Mouse (Mus musculus) hindbrain, embryonic 14.5 days (tissue): Measurements from ENCODE around the gene Eif3k. TPM values are rescaled to one million over a fixed set of nuclear protein-coding genes. Genes with fewer than 3 reads are reported as not detected.

Source experiments
- ATAC-seq: fragments of 200-750 bp; cut with Nextera tagmentation; 2 replicates; pipeline ENCODE4 v1.8.0; 2017; ENCODE audit warnings: moderate number of reproducible peaks, mild to moderate bottlenecking, moderate TSS enrichment, moderate library complexity; ENCODE audit not compliant: low FRiP score
- DNase-seq: peaks from one replicate; pipeline ENCODE4 v3.0.0-alpha.2; 2015; ENCODE audit warnings: low spot score
- H3K27ac ChIP-seq: fragments of 300-500 bp; sonication (generic); 2 replicates; pipeline ENCODE4 v1.5.1; 2014; ENCODE audit warnings: mild to moderate bottlenecking, moderate library complexity
- H3K27me3 ChIP-seq: fragments of 300-500 bp; sonication (generic); 2 replicates; pipeline ENCODE4 v1.6.1; 2014; ENCODE audit warnings: mild to moderate bottlenecking, low read length, mixed read lengths; ENCODE audit not compliant: control insufficient read depth, insufficient read depth
- H3K36me3 ChIP-seq: fragments of 300-500 bp; sonication (generic); replicated peaks from 2 replicates; pipeline ENCODE4 v1.6.1; 2014; ENCODE audit not compliant: control insufficient read depth, insufficient read depth
- H3K4me1 ChIP-seq: fragments of 300-500 bp; sonication (generic); replicated peaks from 2 replicates; pipeline ENCODE4 v1.6.1; 2014; ENCODE audit warnings: antibody characterized with exemption, low read length, mixed read lengths; ENCODE audit not compliant: control insufficient read depth, insufficient read depth
- H3K4me2 ChIP-seq: fragments of 300-500 bp; sonication (generic); replicated peaks from 2 replicates; pipeline ENCODE4 v1.6.1; 2014; ENCODE audit warnings: mild to moderate bottlenecking, moderate library complexity
- H3K4me3 ChIP-seq: fragments of 300-500 bp; sonication (generic); replicated peaks from 2 replicates; pipeline ENCODE4 v1.5.1; 2014; ENCODE audit warnings: mild to moderate bottlenecking, low read length
- H3K9ac ChIP-seq: fragments of 300-500 bp; sonication (generic); 2 replicates; pipeline ENCODE4 v1.6.1; 2014
- H3K9me3 ChIP-seq: fragments of 300-500 bp; sonication (generic); 2 replicates; pipeline ENCODE4 v1.6.1; 2016; ENCODE audit warnings: low read length; ENCODE audit not compliant: control insufficient read depth
- WGBS: fragments of 180-500 bp; shearing (Covaris S2); extraction: QIAGEN DNeasy Blood & Tissue Kit; methylation state at CpG from one replicate; pipeline ENCODE4 v1.1.7; 2014; 5-methylcytosine and 5-hydroxymethylcytosine counted together
- polyA plus RNA-seq: library from polyadenylated mRNA; unstranded; fragments of >200 nt; fragmentation: Nextera tagmentation; extraction: Ambion mirVana; gene quantifications from 2 replicates; pipeline ENCODE4 v1.2.1, GENCODE M21; 2014

Eif3k gene
- polyA plus RNA-seq, 1 experiment from 2014 or later: 321 TPM

DNA sequence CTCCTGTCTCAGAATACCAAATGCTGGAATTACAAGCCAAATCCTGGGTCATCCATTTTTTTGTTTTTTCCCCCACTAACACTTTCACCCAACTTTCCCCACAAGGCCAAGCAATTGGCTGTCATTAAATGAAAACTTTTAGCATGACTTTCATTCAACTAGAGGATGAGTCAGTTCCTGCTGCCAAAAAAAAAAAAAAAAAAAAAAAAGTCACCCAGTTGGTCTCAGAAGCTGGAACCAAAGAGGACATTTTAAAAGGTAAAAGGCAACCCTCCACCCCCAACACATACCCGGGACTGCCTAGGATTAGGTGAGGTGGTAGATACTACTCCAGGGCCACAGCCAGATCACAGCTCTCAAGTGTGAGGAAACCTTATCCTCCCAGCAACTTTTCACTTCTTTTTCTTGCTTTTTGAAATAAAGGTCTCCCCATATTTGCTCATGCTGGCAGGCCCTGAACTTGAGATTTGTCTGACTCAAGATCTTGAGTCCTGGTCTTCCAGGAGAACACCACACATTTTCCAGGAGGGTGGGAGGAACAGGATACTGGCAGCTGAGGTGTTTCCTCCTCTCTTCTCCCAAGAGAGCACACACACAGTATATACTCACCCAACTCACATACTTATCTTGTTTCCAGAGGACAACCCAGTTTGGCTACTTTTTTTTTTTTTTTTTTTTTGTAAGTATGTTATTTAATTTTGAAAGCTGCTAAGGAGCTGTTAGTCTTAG lies 23.5 kb downstream of the Eif3k start:
- no peak overlapping the region for H3K9ac ChIP-seq
- 73% methylated on average over 1 of the region's 1 CpGs for WGBS
- no peak overlapping the region for H3K4me3 ChIP-seq
- no peak for DNase-seq
- ATAC-seq: no peak
- no peaks in the 10 kb centered on the region for H3K9me3 ChIP-seq
- peaks cover 44% of the 10 kb centered on the region for H3K4me1 ChIP-seq
- no peak overlapping the region for H3K27ac ChIP-seq
- no peak overlapping the region for H3K4me2 ChIP-seq
- no peaks in the 10 kb centered on the region for H3K27me3 ChIP-seq
- no peaks in the 10 kb centered on the region for H3K36me3 ChIP-seq

DNA sequence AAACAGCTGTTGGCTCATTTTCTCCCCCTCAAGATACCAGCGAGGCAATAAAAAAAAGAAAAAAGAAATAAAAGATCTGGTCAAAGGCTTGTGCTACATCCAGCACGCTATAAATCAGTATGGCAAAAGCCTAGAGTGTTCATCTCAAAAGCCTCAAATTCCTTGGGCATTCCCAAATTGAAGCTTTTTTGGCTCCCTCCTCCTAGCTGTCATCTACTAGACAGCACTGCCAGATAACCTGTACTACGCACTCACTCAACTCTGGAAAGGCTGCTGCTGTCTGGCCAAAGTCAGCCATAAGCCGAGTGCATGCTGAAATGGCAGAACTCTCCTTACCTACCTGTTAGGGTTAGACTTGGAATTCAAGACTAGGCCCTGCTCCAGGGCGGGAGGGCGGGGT lies 24.4 kb downstream of the Eif3k start:
- 86% methylated on average over 6 of the region's 6 CpGs for WGBS
- no peak for ATAC-seq
- Histone ChIP-seq H3K36me3 (no peaks in the 10 kb centered on the region), H3K4me1 (peaks cover 52% of the 10 kb centered on the region), H3K4me3 (no peak overlapping the region), H3K9ac (no peak overlapping the region), H3K9me3 (no peaks in the 10 kb centered on the region), H3K27ac (no peak overlapping the region), H3K4me2 (no peak overlapping the region), H3K27me3 (no peaks in the 10 kb centered on the region)
- no peak for DNase-seq

DNA sequence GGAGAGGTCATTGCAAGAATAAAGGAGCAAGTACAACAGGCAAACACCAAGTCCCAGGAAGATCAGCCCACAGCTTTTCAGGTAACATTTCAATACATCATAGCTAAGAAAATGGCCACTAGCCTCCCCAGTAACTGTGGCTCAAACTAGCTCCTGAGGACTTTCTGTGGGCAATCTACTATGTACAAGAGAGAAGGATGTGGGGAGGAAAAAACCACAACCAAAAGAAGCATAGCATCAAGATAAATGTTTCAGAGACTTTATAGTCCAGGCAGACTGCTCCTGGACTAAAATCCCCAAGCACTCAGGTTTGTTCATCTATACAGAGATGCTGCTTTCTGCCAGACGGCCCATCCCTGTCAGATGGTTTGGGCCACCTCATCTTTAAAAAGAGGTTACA lies 25.4 kb downstream of the Eif3k start:
- DNase-seq (no peak), ATAC-seq (no peak)
- Histone ChIP-seq H3K9me3 (no peaks in the 10 kb centered on the region), H3K4me3 (no peak overlapping the region), H3K4me2 (no peak overlapping the region), H3K4me1 (peaks cover 54% of the 10 kb centered on the region), H3K36me3 (no peaks in the 10 kb centered on the region), H3K27me3 (no peaks in the 10 kb centered on the region), H3K27ac (0 out of 2 replicates have a peak overlapping the region, but pooled peaks have one; percentile 14), H3K9ac (no peak overlapping the region)
- 97% methylated on average over 1 of the region's 1 CpGs for WGBS

- no peak overlapping the region for H3K4me2 ChIP-seq
- H3K27ac ChIP-seq: no peak overlapping the region
- ATAC-seq: no peak
- H3K9me3 ChIP-seq: no peaks in the 10 kb centered on the region
- H3K27me3 ChIP-seq: no peaks in the 10 kb centered on the region
- DNase-seq: peak; percentile 50
- H3K4me3 ChIP-seq: no peak overlapping the region
- no peak overlapping the region for H3K9ac ChIP-seq
- no peaks in the 10 kb centered on the region; the same call in 1 of the 2 replicates for H3K36me3 ChIP-seq
- 53% methylated on average over 5 of the region's 5 CpGs for WGBS
- peaks cover 45% of the 10 kb centered on the region for H3K4me1 ChIP-seq
Observed at GRCm38 (mm10) chr7:28955295-28955897, 26.3 kb downstream of the Eif3k start.

- Histone ChIP-seq H3K27ac (no peak overlapping the region), H3K27me3 (no peaks in the 10 kb centered on the region), H3K9me3 (no peaks in the 10 kb centered on the region), H3K4me2 (no peak overlapping the region), H3K36me3 (no peaks in the 10 kb centered on the region; the same call in 1 of the 2 replicates), H3K4me3 (no peak overlapping the region), H3K4me1 (peaks cover 39% of the 10 kb centered on the region), H3K9ac (no peak overlapping the region)
- WGBS: 73% methylated on average over 4 of the region's 4 CpGs
- ATAC-seq (no peak), DNase-seq (no peak)
Observed at GRCm38 (mm10) chr7:28954773-28955172, 26.9 kb downstream of the Eif3k start.

GRCm38 (mm10) chr7:28953476-28954376 lies 27.9 kb downstream of the Eif3k start:
- 17% methylated on average over 2 of the region's 2 CpGs for WGBS
- Histone ChIP-seq H3K4me1 (peaks cover 29% of the 10 kb centered on the region), H3K4me2 (no peak overlapping the region), H3K9ac (no peak overlapping the region), H3K27ac (0 out of 2 replicates have a peak overlapping the region, but pooled peaks have one; percentile 38), H3K4me3 (no peak overlapping the region), H3K27me3 (no peaks in the 10 kb centered on the region), H3K36me3 (peaks cover 3% of the 10 kb centered on the region; the same call in 1 of the 2 replicates), H3K9me3 (no peaks in the 10 kb centered on the region)
- no peak; the same call in 1 of the 2 replicates for ATAC-seq
- DNase-seq: no peak

GRCm38 (mm10) chr7:28952786-28953185 lies 28.9 kb downstream of the Eif3k start:
- peaks cover 3% of the 10 kb centered on the region; the same call in 1 of the 2 replicates for H3K36me3 ChIP-seq
- WGBS: 35% methylated on average over 3 of the region's 3 CpGs
- peaks cover 22% of the 10 kb centered on the region for H3K4me1 ChIP-seq
- no peak overlapping the region for H3K4me3 ChIP-seq
- ATAC-seq: no peak
- H3K4me2 ChIP-seq: no peak overlapping the region
- DNase-seq: no peak
- H3K9ac ChIP-seq: no peak overlapping the region
- no peaks in the 10 kb centered on the region for H3K9me3 ChIP-seq
- peak overlapping the region; percentile 9; the same call in 1 of the 2 replicates for H3K27ac ChIP-seq
- H3K27me3 ChIP-seq: no peaks in the 10 kb centered on the region

DNA sequence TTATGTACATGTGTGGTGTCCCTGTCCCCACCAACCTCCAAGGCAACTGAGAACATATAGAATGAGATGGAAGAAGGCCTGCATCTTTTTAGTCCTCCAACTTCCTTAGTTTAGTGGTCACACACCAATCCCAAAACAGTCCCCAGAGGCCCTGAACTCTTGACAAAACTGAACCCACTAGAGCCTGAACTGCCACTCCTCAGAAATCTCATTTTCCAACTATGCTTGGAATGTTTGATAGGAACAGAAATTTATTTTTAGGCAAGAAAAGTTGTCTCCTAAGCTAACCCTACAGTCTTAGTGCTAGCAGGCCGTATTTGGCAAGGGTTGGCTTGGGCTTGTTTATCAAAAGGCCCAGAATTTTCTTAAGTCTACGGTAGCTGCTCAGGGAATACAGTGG lies 29.9 kb downstream of the Eif3k start:
- Histone ChIP-seq H3K36me3 (peaks cover 3% of the 10 kb centered on the region; the same call in 1 of the 2 replicates), H3K27ac (no peak overlapping the region), H3K27me3 (no peaks in the 10 kb centered on the region), H3K4me2 (no peak overlapping the region), H3K4me3 (no peak overlapping the region), H3K9ac (no peak overlapping the region), H3K4me1 (peaks cover 23% of the 10 kb centered on the region), H3K9me3 (no peaks in the 10 kb centered on the region)
- DNase-seq (no peak), ATAC-seq (no peak)
- WGBS: 93% methylated on average over 2 of the region's 2 CpGs
